Mouse (Mus musculus) urinary bladder, postnatal 14 days (tissue): ENCODE data around the gene Ebpl.

Experiments
- DNase-seq: peaks from one replicate; pipeline ENCODE4 v3.0.0; 2021; ENCODE audit warnings: low spot score

The Ebpl gene

DNA sequence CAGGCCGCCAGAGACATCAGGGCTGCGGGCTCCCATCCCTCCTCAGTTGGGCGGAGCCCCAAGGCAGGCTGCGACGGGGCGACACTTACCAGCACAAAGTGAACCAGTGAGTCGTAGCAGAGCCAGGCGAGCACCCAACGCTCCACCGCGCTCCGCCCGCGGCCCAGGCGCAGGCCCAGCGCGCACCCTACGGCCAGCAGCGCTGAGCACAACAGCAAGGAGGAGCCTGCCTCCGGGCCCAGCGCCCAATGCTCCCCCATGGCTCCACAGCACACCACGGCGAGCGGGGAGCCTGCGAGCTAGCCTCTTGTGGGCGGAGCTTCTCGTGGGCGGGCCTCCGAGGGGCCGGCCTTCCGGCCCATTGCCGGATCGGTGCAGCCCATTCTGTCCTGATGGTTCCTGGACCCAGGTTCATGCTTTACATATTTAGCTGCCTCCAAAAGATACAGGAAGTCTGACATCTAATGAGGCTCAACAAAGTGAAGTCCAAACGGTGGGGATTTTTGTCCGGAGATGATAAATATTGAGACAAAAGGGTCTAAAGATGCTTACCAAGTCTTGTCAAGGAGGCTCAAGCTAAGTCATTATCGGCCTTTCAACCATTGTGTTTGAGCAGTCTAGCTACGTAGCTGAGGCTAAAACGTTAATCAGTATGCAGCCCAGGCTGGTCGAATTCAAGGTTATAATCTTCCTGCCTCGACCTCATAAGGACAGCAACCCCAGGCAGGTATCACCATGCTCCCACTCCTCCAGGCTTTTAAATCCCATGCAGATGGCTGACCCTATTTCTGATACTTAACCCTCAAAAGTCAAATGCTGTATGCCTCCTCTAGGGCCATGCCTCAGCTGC, at the start of gene Ebpl:
Ebpl (minus strand) TSS at position 309 of the 850 bp plus-strand sequence.
- DNase-seq = peak; percentile 94

GRCm38 (mm10) chr14:61410020-61410419, 49.8 kb upstream of the Ebpl start:
- no peak for DNase-seq

DNA sequence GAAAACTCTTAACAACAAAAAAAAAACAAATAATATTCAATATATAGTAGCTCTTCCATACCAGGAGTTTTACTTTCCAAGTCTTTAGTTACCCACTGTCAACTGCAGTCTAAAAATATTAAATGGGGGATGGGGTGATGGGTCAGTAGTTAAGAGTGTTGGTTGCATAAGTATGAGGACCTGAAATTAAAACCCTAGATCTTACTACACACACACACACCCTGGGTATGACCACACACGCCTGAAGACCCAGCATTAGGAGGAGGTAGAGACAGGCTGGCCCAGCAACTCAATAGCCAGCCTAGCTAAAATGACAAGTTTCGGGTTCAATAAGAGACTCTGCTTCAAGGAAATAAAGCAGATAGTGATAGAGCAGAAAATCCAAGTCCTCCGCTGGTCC, 46.8 kb upstream of the Ebpl start:
- no peak for DNase-seq

- DNase-seq = no peak
These were observed 45.5 kb upstream of the Ebpl start for GRCm38 (mm10) chr14:61405761-61406160.

- DNase-seq = no peak
These were observed 44.7 kb upstream of the Ebpl start for GRCm38 (mm10) chr14:61404941-61405340.

GRCm38 (mm10) chr14:61394745-61395144, 34.5 kb upstream of the Ebpl start:
- no peak for DNase-seq

- no peak for DNase-seq
These were observed 30.3 kb upstream of the Ebpl start for GRCm38 (mm10) chr14:61390586-61390985.

DNA sequence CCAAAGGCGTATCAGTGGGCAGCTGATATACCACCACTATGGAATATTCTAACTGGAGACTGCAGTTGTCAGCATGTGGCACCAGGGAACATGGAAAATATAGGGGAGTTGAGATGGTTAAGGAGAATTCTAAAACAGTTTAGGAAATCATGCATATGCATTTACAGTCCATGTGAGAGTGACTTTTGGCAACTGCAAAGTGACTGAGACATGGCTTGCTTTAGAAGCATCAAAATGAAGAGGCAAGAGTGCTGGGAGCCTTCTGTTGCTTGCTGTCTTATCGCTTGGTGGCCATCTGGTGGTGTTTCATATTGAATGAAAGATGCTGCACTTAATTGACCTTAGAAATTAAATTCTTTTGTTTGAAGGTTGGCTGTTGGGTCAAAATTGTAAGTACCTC, 7.1 kb upstream of the Ebpl start:
- DNase-seq = no peak

GRCm38 (mm10) chr14:61364656-61365055, 4.4 kb upstream of the Ebpl start:
- no peak for DNase-seq

DNA sequence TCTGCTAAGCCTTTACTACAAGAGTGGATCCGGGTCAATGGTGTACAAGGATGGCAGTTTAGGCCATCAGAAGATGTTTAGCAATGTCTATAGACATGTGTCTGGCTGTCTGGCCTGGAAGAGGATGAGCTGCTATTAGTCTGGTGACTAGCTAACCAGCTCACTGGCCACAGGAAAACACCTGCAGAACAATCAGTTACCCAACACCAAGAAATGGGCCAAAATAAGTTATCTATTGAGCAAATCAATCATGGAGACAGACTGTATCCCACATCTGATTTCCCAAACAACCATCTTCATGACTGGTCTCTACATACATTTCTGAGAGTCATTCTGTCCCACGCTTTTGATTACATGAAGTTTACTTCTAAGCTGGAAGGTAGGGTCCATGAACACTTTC, 3.5 kb upstream of the Ebpl start:
- no peak for DNase-seq

DNA sequence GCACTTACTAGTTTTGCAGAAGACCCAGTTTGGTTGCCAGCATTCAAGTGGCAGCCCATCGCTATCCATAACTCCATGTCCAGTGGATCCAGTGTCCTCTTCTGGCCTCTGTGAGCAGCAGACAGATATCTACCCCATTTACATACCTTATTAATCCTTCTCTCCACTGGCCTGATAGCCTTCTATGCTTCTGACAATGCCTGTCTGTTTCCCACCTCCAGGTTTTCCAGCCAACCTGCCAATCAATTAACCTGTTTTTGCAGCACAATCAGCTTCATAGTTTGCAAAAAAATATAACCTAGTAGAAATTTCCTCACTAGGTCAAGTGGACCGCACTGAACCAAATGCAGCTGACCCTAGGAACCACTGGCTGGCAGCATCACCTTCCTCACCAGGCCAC, 2.0 kb upstream of the Ebpl start:
- no peak for DNase-seq

DNA sequence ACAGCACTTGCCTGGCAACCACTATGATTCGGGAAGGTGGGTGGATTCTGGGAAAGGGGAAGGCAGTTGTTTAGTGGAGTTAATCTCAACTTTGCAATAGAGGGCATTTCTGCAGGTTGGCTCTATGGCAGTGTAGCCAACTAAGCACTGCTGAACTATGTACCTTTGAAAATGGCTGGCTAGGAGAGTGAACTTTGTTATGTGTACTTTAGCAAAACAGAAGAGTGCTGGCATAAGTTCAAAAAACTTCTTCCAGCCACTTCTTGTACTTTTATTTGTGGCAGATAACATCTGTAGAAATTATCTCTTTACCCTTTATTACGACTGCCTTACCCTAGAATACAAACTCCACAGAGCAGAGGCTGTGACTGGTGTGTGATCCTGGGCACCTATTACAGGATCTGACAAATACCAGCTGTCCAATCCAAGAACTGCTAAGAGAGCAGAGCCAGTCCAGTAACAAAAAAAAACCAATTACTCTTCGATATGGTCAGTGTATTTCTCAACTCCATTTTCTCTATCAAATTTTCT, 807 bp upstream of the Ebpl start:
- DNase-seq = no peak

GRCm38 (mm10) chr14:61354251-61355235, 5.7 kb downstream of the Ebpl start:
- DNase-seq = peak; percentile 41

DNA sequence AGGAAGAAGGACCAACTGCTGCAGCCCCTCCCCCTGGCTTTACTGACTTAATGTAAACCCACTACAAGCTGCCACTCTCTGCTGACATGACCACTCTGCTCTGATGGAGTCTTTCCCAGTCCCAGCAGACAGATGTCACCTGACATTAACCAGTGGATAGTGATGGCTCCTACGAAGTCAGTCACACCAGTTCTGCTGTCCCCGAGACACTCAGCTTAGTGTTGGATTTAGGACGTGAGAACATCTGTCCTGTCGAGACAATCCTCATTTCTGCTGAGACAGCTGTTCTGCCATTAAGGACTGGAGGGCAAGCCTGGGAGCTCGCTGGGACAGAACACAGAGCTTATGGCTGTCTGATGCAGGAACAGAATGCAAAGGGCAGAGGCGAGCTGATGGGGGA, 9.4 kb downstream of the Ebpl start:
- DNase-seq = no peak

GRCm38 (mm10) chr14:61349876-61350275, 10.4 kb downstream of the Ebpl start:
- DNase-seq = no peak

GRCm38 (mm10) chr14:61346827-61347698, 13.2 kb downstream of the Ebpl start:
- DNase-seq = no peak

DNA sequence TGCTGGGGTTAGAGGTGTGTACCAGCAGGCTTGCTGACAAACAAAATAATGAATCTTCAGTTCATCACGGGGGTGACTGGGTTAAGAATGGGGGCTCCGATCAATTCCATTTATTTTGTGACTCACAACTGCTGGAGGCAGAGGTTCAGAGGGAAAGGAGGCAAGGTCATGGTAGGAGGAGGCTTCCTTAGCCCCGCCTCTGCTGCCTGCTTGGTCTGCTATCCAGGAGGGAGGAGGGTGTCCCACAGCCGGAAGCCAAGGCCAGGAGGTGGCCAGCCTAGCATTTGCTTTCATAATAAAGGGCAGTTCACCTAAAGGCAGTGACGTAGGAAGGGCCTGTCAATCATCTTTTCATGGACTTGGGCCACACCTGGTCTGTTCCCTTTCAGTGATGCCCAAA, 15.6 kb downstream of the Ebpl start:
- DNase-seq = no peak

GRCm38 (mm10) chr14:61339381-61339780, 20.9 kb downstream of the Ebpl start:
- DNase-seq = no peak

- peak; percentile 85 for DNase-seq
These were observed 29.2 kb downstream of the Ebpl start for GRCm38 (mm10) chr14:61330996-61331561.

DNA sequence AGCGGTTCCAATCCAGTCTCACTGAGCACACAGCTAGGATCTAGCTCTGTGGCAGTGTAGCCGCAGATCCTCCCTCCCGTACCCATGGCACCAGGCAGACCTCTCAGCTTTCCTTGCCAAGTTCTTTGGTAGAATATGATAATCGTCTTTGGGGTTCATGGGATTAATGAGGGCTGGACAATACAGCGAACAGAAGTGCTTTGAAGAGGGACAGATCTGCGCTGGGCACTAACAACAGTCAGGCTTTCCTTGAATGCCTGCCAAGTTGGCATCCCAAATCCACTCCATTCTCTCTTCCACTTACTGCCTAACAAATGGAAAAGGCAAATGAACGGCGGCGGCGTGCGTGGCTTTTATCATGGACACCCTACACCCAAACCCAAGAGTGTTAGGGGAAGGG, 29.6 kb downstream of the Ebpl start:
- no peak for DNase-seq
